Mouse (Mus musculus) erythroblast, embryonic 14.5 days (primary cell): ENCODE data around the gene Gal3st4.

Experiments used
- GATA1 ChIP-seq: IDR thresholded peaks from 2 replicates; pipeline ENCODE4 v1.6.1; 2012; ENCODE audit warnings: low read length, inconsistent platforms, mixed read lengths
- TAL1 ChIP-seq: IDR thresholded peaks from 3 replicates; pipeline ENCODE4 v1.6.1; 2012; ENCODE audit warnings: low read length, inconsistent platforms, mixed read lengths

- TF ChIP-seq GATA1, result no peak
- TF ChIP-seq TAL1, result no peak
Measured at GRCm38 (mm10) chr5:138258993-138259392, 13.6 kb downstream of the Gal3st4 start.
